Mouse (Mus musculus) layer of hippocampus, adult 18-20 months (tissue): ENCODE measurements around the gene Atg4d. TPM values are rescaled to one million over a fixed set of nuclear protein-coding genes. Genes with fewer than 3 reads are reported as not detected.
"Not testable (repeated sequence)": the region's sequence is repeated elsewhere in the genome, so short reads cannot be mapped to it uniquely, and the experiment has no call there.

Source experiments
- DNase-seq, 2 experiments: peaks; one replicate each; pipeline ENCODE4 v3.0.0; 2022; ENCODE audit warnings: low spot score in 2 of 2
- long read RNA-seq: library from polyadenylated mRNA; stranded (forward); transcript quantifications from one replicate; pipeline ENCODE4 v2.0.0, GENCODE M21; 2021
- total RNA-seq, 2 experiments: library from RNA; stranded (reverse); gene quantifications; 2 replicates each; pipeline ENCODE4 v1.2.3; 2021

Atg4d gene
- total RNA-seq = 10 to 100 TPM; 43.6 to 50.9 TPM
- long read RNA-seq, full-length matches to known transcripts = 68 of 100 reads
- long read RNA-seq, partial matches to known transcripts = 10 of 100 reads
- long read RNA-seq, other reads (novel, unspliced or antisense) = 22 of 100 reads

- peak; percentile 97 for DNase-seq
Observed at GRCm38 (mm10) chr9:21265000-21265561, at the start of gene Atg4d. Atg4d (plus strand) TSS chr9:21265293.

- peak; percentile 68 to 76 for DNase-seq
Observed at GRCm38 (mm10) chr9:21216050-21216841, 48.8 kb upstream of the Atg4d start.

GRCm38 (mm10) chr9:21219820-21220219 is 45.3 kb upstream of the Atg4d start:
- no peak for DNase-seq

DNA sequence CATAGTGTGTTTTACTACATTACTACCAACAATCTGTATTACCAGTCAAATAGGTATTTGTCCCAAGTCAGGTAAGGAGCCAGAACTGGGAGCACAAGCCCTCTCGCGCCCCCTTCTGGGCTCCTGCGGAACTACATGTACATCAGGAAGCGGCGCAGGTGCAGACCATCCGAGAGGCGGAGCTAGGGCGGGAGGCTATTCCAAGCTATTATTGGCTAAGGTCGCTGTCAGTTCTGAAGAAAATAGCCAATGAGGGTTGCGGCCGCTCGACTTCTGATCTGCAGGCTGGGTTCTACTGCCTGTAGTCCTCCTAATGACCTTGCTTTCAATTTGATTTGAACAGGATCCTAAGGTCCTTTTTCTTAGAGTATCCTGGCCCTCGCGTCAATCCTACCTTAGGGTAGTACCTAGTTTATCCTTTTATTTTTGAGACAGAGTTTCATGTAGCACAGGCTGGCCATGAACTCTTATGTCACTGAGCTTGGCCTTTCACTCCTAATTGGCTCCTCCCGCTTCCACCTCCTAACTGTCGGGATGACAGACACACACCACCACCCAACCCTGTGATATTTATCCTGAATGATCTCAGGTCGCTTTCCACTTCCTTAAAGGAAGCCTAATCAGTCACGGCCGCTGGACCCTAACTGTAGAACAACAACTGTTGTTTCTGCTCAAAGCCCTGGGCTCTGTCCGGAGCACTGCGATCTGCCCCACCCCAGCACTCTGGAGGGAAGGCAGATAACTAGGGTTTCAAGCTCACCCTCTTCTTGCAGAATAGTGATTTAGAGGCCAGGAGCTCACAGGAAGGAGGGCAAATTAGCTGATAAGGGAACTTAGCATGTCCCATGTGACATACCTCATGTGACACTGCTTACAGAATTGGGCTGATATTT is 44.4 kb upstream of the Atg4d start:
- DNase-seq = peak; percentile 91 to 98

DNA sequence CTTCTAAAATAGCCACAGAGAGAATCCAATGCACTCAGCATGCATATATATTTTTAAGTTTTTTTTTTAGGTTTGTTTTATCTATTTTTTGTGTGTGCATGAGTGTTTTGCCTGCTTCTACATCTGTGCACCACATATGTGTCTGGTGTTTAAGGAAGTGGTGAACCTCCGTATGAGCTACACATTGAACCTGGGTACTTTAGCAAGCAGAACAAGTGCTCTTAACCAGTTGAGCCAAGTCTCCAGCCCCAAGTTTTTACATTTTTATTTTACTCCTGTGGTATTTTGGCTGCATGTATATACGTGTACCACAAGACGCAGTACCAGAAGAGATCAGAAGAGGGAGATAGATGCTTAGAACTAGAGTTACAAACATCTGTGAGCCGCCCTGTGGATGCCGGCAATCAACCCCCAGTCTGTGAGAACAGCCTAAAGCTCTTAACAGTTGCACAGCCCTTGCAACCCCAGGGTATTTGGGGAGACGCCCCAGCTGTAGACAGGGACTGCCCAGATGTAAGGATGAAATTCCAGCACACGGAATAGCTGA is 43.6 kb upstream of the Atg4d start:
- DNase-seq = peak in 1 of 2 experiments; percentile 66

GRCm38 (mm10) chr9:21223490-21223889 is 41.6 kb upstream of the Atg4d start:
- DNase-seq = not testable (repeated sequence)

DNA sequence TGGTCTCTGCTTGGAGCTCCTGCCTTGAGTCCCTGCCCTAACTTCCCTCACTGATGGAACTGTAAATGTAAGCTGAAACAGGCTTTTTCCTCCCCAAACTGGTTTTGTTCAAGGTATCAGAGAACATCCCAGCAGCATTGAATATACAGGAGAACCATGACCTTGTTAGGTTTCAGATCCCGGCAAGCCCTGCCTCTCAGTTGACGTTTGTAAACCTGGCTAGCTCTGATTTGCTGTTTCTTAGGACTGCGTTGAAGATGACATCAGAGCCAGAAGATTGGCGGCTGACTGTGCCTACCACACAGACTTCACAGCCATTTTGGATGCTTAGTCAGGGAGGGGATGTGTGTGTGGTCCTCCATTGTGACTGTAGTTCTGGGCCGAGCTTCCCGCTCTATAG is 41.2 kb upstream of the Atg4d start:
- no peak for DNase-seq

- DNase-seq = peak in 1 of 2 experiments; percentile 26
Observed at GRCm38 (mm10) chr9:21224576-21225414, 40.3 kb upstream of the Atg4d start.

- no peak for DNase-seq
Observed at GRCm38 (mm10) chr9:21225415-21225758, 39.7 kb upstream of the Atg4d start.

DNA sequence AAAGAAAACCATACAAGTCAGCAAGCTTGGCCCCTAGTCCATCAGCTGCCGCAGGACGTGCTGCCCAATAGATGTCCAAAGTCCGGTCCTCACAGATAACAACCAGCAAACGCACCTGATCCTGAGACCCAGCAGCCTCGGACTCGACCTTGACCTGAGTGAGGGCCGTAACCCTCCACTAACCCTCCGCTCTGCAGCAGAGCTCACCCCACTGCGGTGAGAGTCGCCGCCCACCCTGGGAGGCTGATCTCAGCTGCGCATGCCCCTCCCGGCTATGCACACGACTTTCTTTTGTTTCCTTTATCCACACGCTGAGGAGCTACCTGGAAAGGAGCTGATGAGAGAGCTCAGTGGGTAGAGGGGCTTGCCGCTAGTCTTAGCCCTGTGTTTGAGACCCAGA is 37.8 kb upstream of the Atg4d start:
- no peak for DNase-seq

GRCm38 (mm10) chr9:21231551-21231950 is 33.5 kb upstream of the Atg4d start:
- DNase-seq = no peak

DNA sequence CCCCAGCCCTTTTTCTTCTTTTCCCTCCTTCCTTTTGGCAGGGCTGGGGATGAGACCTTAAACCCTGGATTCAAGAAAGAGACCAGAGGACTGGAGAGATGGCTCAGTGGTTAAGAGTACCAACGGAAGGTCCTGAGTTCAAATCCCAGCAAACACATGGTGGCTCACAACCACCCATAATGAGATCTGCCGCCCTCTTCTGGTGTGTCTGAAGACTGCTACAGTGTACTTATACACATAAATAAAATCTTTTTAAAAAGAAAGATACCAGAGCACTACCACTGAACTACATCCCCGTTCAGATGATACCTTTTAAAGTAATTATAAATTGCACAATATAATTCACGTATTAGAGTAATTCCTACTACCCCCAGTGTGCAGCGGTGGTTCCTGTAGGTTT is 32.2 kb upstream of the Atg4d start:
- DNase-seq = no peak

DNA sequence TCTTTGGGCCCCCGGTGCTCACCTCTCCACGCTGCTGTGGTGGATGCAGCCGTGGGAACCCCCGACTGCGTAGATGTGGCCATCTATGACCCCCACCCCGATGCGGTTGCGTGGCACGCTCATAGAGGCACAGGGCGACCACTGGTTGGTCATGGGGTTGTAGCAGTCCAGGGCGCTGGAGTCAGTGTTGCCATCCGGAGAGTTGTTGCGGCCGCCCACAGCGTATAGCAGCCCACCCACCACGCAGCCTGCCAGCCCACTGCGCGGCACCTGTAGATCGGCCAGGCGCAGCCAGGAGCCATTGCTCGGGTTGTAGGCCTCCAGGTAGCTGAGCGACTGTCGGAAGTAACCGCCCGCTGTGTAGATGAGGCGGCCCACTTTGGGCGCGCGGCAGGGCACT is 31.7 kb upstream of the Atg4d start:
- DNase-seq = no peak

- no peak for DNase-seq
Observed at GRCm38 (mm10) chr9:21233805-21234204, 31.3 kb upstream of the Atg4d start.

DNA sequence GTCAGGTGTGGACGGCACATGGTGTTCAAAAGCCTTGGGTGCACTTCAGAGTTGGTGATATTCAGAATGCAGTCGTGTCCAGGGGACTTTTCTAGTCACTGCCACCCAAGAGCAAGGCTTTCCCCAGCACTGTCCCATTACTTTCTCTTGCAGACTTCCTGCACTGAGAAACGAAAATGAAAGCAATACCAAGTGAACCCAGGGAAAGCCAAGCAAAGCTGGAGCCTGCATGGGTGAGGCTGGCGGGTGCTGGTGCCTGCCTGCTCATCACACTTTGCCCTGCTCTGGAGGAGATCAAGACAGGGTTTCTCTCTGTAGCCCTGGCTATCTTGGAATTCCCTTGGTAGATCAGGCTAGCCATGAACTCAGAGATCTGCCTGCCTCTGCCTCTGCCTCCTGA is 29.8 kb upstream of the Atg4d start:
- no peak for DNase-seq

- DNase-seq = peak in 1 of 2 experiments; percentile 30
Observed at GRCm38 (mm10) chr9:21236991-21237367, 28.1 kb upstream of the Atg4d start.

GRCm38 (mm10) chr9:21237368-21238003 is 27.6 kb upstream of the Atg4d start:
- DNase-seq = peak in 1 of 2 experiments; percentile 46

DNA sequence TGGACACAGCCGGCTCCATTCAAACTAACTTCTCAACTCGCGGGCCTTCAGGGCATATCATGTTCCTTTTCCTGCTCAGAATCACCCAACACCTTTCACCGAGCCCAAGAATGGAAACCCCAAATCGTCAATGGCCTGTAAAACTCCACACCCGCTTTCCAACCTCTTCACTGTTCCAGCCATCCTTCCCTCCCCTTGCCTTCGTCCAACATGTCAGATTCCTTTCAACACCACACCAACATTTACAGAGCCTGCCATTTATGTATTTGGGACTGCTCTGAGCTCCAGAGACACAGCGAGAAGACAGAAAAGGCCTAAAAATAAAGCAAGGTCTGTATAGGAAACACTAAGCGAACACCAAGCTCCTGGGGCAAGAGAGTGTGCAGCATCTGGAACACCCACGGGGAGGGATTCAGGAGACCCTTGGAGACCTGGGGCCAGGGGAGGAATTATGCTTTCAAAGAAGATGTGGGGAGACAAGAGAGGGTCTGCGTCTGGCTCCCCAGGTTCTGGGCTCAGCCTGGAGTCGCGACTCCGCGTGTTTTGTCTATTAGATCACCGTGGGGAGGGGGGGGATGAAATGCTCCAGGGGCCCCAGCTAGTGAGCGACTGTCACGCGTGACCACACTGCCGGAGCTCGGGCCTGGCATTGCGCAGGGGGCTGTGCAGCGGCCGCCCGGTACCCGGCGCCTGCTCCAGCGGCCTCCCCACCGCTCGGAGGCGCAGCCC is 26.9 kb upstream of the Atg4d start:
- DNase-seq = no peak

- DNase-seq = peak; percentile 61 to 76
Observed at GRCm38 (mm10) chr9:21238733-21239464, 26.2 kb upstream of the Atg4d start, which contains the start of gene Keap1. Keap1 (minus strand) TSS chr9:21239361.
